Mouse (Mus musculus) forebrain, embryonic 15.5 days (tissue): Measurements from ENCODE around the gene Scn10a. TPM values are rescaled to one million over a fixed set of nuclear protein-coding genes. Genes with fewer than 3 reads are reported as not detected.

Experiments
- ATAC-seq: fragments of 200-750 bp; cut with Nextera tagmentation; replicated peaks from 2 replicates; pipeline ENCODE4 v1.8.0; 2017; ENCODE audit warnings: mild to moderate bottlenecking, moderate TSS enrichment, moderate library complexity
- H3K27ac ChIP-seq: fragments of 300-500 bp; sonication (generic); replicated peaks from 2 replicates; pipeline ENCODE4 v1.5.1; 2015; ENCODE audit warnings: mild to moderate bottlenecking, inconsistent platforms
- H3K27me3 ChIP-seq: fragments of 300-500 bp; sonication (generic); 2 replicates; pipeline ENCODE4 v1.6.1; 2015; ENCODE audit warnings: inconsistent platforms
- H3K36me3 ChIP-seq: fragments of 300-500 bp; sonication (generic); 2 replicates; pipeline ENCODE4 v1.6.1; 2015; ENCODE audit warnings: mild to moderate bottlenecking, inconsistent platforms
- H3K4me1 ChIP-seq: fragments of 300-500 bp; sonication (generic); 2 replicates; pipeline ENCODE4 v1.6.1; 2015; ENCODE audit warnings: inconsistent platforms
- H3K4me2 ChIP-seq: fragments of 300-500 bp; sonication (generic); replicated peaks from 2 replicates; pipeline ENCODE4 v1.6.1; 2015; ENCODE audit warnings: mild to moderate bottlenecking, inconsistent platforms
- H3K4me3 ChIP-seq: fragments of 300-500 bp; sonication (generic); 2 replicates; pipeline ENCODE4 v1.5.1; 2015; ENCODE audit warnings: mild to moderate bottlenecking, inconsistent platforms
- H3K9ac ChIP-seq: fragments of 300-500 bp; sonication (generic); replicated peaks from 2 replicates; pipeline ENCODE4 v1.6.1; 2015; ENCODE audit warnings: mild to moderate bottlenecking, inconsistent platforms
- H3K9me3 ChIP-seq: fragments of 300-500 bp; sonication (generic); 2 replicates; pipeline ENCODE4 v1.6.1; 2016; ENCODE audit warnings: inconsistent platforms
- WGBS: fragments of 180-500 bp; shearing (Covaris S2); methylation state at CpG from one replicate; pipeline ENCODE4 v1.1.7; 2015; ENCODE audit warnings: mixed read lengths; 5-methylcytosine and 5-hydroxymethylcytosine counted together
- polyA plus RNA-seq: library from polyadenylated mRNA; unstranded; fragments of >200 nt; fragmentation: Nextera tagmentation; extraction: Ambion mirVana; gene quantifications from 2 replicates; pipeline ENCODE4 v1.2.1, GENCODE M21; 2015

Scn10a gene
- polyA plus RNA-seq, 1 experiment from 2014 or later = 0.20 TPM

DNA sequence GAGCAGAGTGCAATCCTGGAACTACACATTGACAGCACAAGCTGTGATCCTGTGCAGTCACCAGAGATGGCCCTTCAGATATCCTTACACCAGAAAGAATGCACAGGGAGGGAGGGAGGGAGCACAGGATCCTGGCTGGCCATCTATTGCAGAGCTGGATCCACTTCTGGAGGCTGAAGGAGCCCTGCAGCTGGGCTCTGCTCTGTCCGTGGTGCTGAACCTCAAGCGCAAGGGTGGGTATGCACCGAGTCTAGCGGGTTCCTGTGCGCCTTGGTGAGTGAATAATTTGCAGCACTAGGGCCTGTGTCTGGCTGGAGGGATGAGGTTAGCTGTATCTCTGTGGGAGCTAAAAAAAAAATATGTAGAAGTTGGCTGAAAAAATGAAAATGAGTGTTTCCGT, 12.4 kb downstream of the Scn10a start:
- ATAC-seq = no peak
- no peak overlapping the region for H3K4me2 ChIP-seq
- H3K4me3 ChIP-seq = no peak overlapping the region

GRCm38 (mm10) chr9:119691505-119691904, 27.6 kb downstream of the Scn10a start:
- H3K27me3 ChIP-seq = no peaks in the 10 kb centered on the region
- no peak for ATAC-seq
- no peaks in the 10 kb centered on the region for H3K36me3 ChIP-seq
- no peak overlapping the region for H3K4me2 ChIP-seq
- H3K4me3 ChIP-seq = no peak overlapping the region
- H3K9ac ChIP-seq = no peak overlapping the region
- no peaks in the 10 kb centered on the region for H3K9me3 ChIP-seq
- H3K4me1 ChIP-seq = no peaks in the 10 kb centered on the region
- WGBS = 69% methylated on average over 7 of the region's 7 CpGs
- no peak overlapping the region for H3K27ac ChIP-seq

More for the DNA sequence above, 12.4 kb downstream of the Scn10a start:
- no peaks in the 10 kb centered on the region for H3K36me3 ChIP-seq
- WGBS = 13% methylated on average over 6 of the region's 6 CpGs
- H3K9me3 ChIP-seq = no peaks in the 10 kb centered on the region
- H3K27me3 ChIP-seq = no peaks in the 10 kb centered on the region
- no peak overlapping the region for H3K9ac ChIP-seq
- H3K27ac ChIP-seq = no peak overlapping the region
- H3K4me1 ChIP-seq = no peaks in the 10 kb centered on the region

- no peak for ATAC-seq
- no peak overlapping the region for H3K4me2 ChIP-seq
- no peak overlapping the region for H3K4me3 ChIP-seq
- no peak overlapping the region for H3K9ac ChIP-seq
- no peaks in the 10 kb centered on the region for H3K36me3 ChIP-seq
- H3K9me3 ChIP-seq = no peaks in the 10 kb centered on the region
- no peaks in the 10 kb centered on the region for H3K27me3 ChIP-seq
- 82% methylated on average over 8 of the region's 8 CpGs for WGBS
- H3K27ac ChIP-seq = no peak overlapping the region
- H3K4me1 ChIP-seq = no peaks in the 10 kb centered on the region
Measured at GRCm38 (mm10) chr9:119691001-119691400, 28.1 kb downstream of the Scn10a start.

DNA sequence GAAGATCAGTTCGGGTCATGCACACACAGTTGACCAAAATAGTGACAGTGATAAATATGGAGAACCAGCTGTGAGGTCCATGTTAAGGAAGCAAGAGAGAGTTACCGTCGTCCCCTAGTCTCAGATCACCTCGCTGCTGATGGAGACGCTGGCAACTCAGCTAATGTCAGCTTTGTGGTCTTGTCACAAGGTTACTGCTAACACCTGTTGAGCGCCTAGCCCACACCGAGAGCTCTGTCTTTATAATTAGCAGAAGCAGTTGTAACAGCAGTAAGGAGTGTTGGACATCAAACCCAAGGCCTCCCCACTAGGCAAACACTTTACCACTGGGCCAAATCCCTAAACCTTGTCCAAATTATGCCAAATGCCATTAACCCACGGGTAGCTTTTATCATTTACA, 31.2 kb downstream of the Scn10a start:
- 78% methylated on average over 8 of the region's 8 CpGs for WGBS
- Histone ChIP-seq H3K27ac (no peak overlapping the region), H3K4me1 (no peaks in the 10 kb centered on the region), H3K36me3 (no peaks in the 10 kb centered on the region), H3K4me3 (no peak overlapping the region), H3K9me3 (no peaks in the 10 kb centered on the region), H3K4me2 (no peak overlapping the region), H3K27me3 (no peaks in the 10 kb centered on the region), H3K9ac (no peak overlapping the region)
- no peak for ATAC-seq

GRCm38 (mm10) chr9:119686187-119686586, 32.9 kb downstream of the Scn10a start:
- Histone ChIP-seq H3K27ac (no peak overlapping the region), H3K27me3 (no peaks in the 10 kb centered on the region), H3K4me3 (no peak overlapping the region), H3K9me3 (no peaks in the 10 kb centered on the region), H3K4me2 (no peak overlapping the region), H3K9ac (no peak overlapping the region), H3K4me1 (no peaks in the 10 kb centered on the region), H3K36me3 (no peaks in the 10 kb centered on the region)
- WGBS = 93% methylated on average over 8 of the region's 8 CpGs
- no peak for ATAC-seq

- H3K4me3 ChIP-seq = no peak overlapping the region
- H3K9ac ChIP-seq = no peak overlapping the region
- 88% methylated on average over 3 of the region's 3 CpGs for WGBS
- no peak for ATAC-seq
- H3K36me3 ChIP-seq = no peaks in the 10 kb centered on the region
- no peak overlapping the region for H3K4me2 ChIP-seq
- H3K27ac ChIP-seq = no peak overlapping the region
- no peaks in the 10 kb centered on the region for H3K27me3 ChIP-seq
- H3K4me1 ChIP-seq = no peaks in the 10 kb centered on the region
- H3K9me3 ChIP-seq = no peaks in the 10 kb centered on the region
Measured at GRCm38 (mm10) chr9:119680896-119681295, 38.2 kb downstream of the Scn10a start.

- Histone ChIP-seq H3K4me2 (no peak overlapping the region), H3K9ac (no peak overlapping the region), H3K4me1 (no peaks in the 10 kb centered on the region), H3K4me3 (no peak overlapping the region), H3K9me3 (no peaks in the 10 kb centered on the region), H3K27me3 (no peaks in the 10 kb centered on the region), H3K36me3 (no peaks in the 10 kb centered on the region), H3K27ac (no peak overlapping the region)
- 70% methylated on average over 1 of the region's 1 CpGs for whole genome bisulfite sequencing
- ATAC-seq = no peak
Measured at GRCm38 (mm10) chr9:119664109-119664508, 55.0 kb downstream of the Scn10a start.

DNA sequence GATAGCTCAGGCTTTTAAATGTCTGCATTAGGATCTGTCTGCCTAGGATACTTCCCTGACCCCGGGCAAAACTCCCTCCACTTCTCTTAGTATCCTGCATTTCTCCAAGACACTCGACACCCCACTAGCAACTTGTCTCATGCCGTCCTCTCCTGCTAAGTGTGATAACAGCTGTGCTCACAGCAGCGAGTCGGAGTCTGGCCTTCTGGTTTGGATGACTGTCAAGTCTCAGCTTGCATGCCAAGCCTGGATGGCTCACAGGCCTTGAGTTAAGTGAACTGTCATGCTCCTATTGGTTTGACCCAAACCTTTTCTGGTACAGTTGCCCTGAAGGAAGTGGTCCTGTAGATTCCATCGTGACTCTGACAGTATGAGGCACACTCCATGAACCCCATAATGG, 63.0 kb downstream of the Scn10a start:
- WGBS = 65% methylated on average over 6 of the region's 6 CpGs
- no peaks in the 10 kb centered on the region for H3K27me3 ChIP-seq
- ATAC-seq = no peak
- no peak overlapping the region for H3K4me3 ChIP-seq
- no peaks in the 10 kb centered on the region for H3K36me3 ChIP-seq
- no peak overlapping the region for H3K9ac ChIP-seq
- no peak overlapping the region for H3K4me2 ChIP-seq
- no peak overlapping the region for H3K27ac ChIP-seq
- H3K4me1 ChIP-seq = no peaks in the 10 kb centered on the region
- no peaks in the 10 kb centered on the region for H3K9me3 ChIP-seq

- no peak overlapping the region for H3K4me3 ChIP-seq
- WGBS = 67% methylated on average over 5 of the region's 5 CpGs
- no peak overlapping the region for H3K4me2 ChIP-seq
- H3K9me3 ChIP-seq = no peaks in the 10 kb centered on the region
- no peaks in the 10 kb centered on the region for H3K4me1 ChIP-seq
- H3K9ac ChIP-seq = no peak overlapping the region
- H3K27me3 ChIP-seq = no peaks in the 10 kb centered on the region
- H3K36me3 ChIP-seq = no peaks in the 10 kb centered on the region
- no peak overlapping the region for H3K27ac ChIP-seq
- no peak for ATAC-seq
Measured at GRCm38 (mm10) chr9:119653758-119654157, 65.4 kb downstream of the Scn10a start.

GRCm38 (mm10) chr9:119646942-119647547, 72.1 kb downstream of the Scn10a start:
- H3K4me2 ChIP-seq = no peak overlapping the region
- no peak overlapping the region for H3K9ac ChIP-seq
- H3K36me3 ChIP-seq = no peaks in the 10 kb centered on the region
- no peaks in the 10 kb centered on the region for H3K27me3 ChIP-seq
- H3K4me3 ChIP-seq = no peak overlapping the region
- WGBS = 57% methylated on average over 8 of the region's 8 CpGs
- H3K9me3 ChIP-seq = no peaks in the 10 kb centered on the region
- ATAC-seq = no peak
- no peaks in the 10 kb centered on the region for H3K4me1 ChIP-seq
- no peak overlapping the region for H3K27ac ChIP-seq

DNA sequence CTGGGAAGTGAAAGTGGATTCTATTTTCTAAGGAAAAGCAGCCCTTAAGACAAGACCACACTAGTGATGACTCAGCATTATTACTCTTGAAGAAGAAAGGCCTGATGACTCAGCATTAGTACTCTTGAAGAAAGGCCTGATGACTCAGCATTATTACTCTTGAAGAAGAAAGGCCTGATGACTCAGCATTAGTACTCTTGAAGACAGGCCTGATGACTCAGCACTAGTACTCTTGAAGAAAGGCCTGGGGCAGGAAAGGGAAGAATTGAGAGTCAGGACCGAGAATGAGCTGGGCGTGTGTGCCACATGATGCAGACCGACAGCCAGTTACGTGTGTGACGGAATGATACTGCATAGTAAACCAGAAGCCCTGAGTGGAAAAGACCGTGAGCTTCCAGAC, 77.1 kb downstream of the Scn10a start:
- Histone ChIP-seq H3K4me2 (no peak overlapping the region), H3K36me3 (no peaks in the 10 kb centered on the region)
- no peak for ATAC-seq

GRCm38 (mm10) chr9:119634216-119634843, 84.8 kb downstream of the Scn10a start:
- no peak for ATAC-seq
- no peak overlapping the region for H3K4me2 ChIP-seq
- H3K4me3 ChIP-seq = no peak overlapping the region
- 78% methylated on average over 11 of the region's 11 CpGs for WGBS
- no peaks in the 10 kb centered on the region for H3K9me3 ChIP-seq
- H3K4me1 ChIP-seq = peaks cover 15% of the 10 kb centered on the region
- H3K9ac ChIP-seq = no peak overlapping the region
- no peaks in the 10 kb centered on the region for H3K36me3 ChIP-seq
- H3K27me3 ChIP-seq = no peaks in the 10 kb centered on the region
- no peak overlapping the region for H3K27ac ChIP-seq

More for the DNA sequence above, 77.1 kb downstream of the Scn10a start:
- 90% methylated on average over 6 of the region's 6 CpGs for WGBS
- Histone ChIP-seq H3K9me3 (no peaks in the 10 kb centered on the region), H3K4me1 (no peaks in the 10 kb centered on the region), H3K4me3 (no peak overlapping the region), H3K27me3 (no peaks in the 10 kb centered on the region), H3K27ac (no peak overlapping the region), H3K9ac (no peak overlapping the region)

DNA sequence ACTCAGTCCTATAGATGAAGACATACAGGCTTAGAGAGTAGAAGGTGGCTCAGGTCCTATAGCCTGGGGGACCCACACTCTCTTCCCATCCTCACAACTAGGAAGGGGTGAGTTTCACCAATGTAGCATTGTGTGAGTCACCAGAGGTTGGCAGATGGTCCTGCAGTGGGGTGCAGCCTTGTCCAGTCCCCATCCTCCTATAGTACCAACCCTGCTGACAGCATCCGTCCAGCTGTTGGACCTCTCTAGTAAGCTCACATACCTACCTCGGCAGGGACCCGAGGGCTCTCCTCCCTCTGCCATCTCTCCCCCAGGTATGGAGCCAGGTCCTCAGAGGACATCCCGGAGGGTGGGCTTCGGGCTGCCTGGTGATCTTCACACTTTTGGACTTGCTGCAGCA, 85.6 kb downstream of the Scn10a start:
- 87% methylated on average over 5 of the region's 5 CpGs for WGBS
- no peaks in the 10 kb centered on the region for H3K9me3 ChIP-seq

More for the DNA sequence above, 85.6 kb downstream of the Scn10a start:
- no peak overlapping the region for H3K4me3 ChIP-seq
- H3K27me3 ChIP-seq = no peaks in the 10 kb centered on the region
- no peaks in the 10 kb centered on the region for H3K36me3 ChIP-seq
- no peak overlapping the region for H3K9ac ChIP-seq
- no peak overlapping the region for H3K4me2 ChIP-seq
- H3K27ac ChIP-seq = no peak overlapping the region
- peaks cover 15% of the 10 kb centered on the region for H3K4me1 ChIP-seq
- 0 out of 2 replicates have a peak, but pooled peaks have one; percentile 13 for ATAC-seq
